Mouse (Mus musculus): ENCODE measurements around the gene Ticrr. TPM values are rescaled to one million over a fixed set of nuclear protein-coding genes. Genes with fewer than 3 reads are reported as not detected.

Ticrr gene
- polyA plus RNA-seq, 1 experiment from 2014 or later, result 12.7 TPM

DNA sequence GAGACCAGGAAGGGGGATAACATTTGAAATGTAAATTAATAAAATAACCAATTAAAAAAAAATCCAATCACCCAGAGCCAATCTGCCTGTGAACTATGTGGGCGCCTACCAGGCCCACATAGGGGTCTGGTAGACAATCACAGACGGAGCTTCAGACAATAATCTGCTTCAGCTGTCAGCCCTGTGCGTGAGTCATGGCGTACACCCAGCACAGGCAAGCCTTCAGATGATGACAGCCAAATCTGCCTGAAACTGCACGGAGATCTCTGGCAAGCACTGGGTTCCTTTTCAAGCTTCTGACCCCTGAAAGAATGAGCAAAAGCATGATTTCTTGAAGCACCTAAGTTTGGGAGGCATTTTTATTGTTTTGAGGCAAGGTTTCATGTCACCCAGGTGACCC, 33.8 kb upstream of the Ticrr start:
- no peak overlapping the region for H3K27ac ChIP-seq (ENCODE audit: low read length)
- H3K36me3 ChIP-seq (ENCODE audit: control insufficient read depth, insufficient read depth, low read length), result no peaks in the 10 kb centered on the region
- no peaks in the 10 kb centered on the region for H3K4me1 ChIP-seq (ENCODE audit: control insufficient read depth, insufficient read depth, low read length)
- no peaks in the 10 kb centered on the region for H3K9me3 ChIP-seq (ENCODE audit: control insufficient read depth, low read depth, low read length)
- 77% methylated on average over 5 of the region's 5 CpGs for WGBS
- H3K27me3 ChIP-seq (ENCODE audit: control insufficient read depth, insufficient read depth, low read length), result no peaks in the 10 kb centered on the region
- no peak overlapping the region for H3K4me2 ChIP-seq (replicated peaks; ENCODE audit: low read depth, low read length)
- H3K9ac ChIP-seq (replicated peaks; ENCODE audit: low read depth, low read length), result no peak overlapping the region
- ATAC-seq (ENCODE audit: insufficient number of reproducible peaks, insufficient read depth, low FRiP score, low read depth), result no peak
- no peak overlapping the region for H3K4me3 ChIP-seq (ENCODE audit: low read depth, low read length)

DNA sequence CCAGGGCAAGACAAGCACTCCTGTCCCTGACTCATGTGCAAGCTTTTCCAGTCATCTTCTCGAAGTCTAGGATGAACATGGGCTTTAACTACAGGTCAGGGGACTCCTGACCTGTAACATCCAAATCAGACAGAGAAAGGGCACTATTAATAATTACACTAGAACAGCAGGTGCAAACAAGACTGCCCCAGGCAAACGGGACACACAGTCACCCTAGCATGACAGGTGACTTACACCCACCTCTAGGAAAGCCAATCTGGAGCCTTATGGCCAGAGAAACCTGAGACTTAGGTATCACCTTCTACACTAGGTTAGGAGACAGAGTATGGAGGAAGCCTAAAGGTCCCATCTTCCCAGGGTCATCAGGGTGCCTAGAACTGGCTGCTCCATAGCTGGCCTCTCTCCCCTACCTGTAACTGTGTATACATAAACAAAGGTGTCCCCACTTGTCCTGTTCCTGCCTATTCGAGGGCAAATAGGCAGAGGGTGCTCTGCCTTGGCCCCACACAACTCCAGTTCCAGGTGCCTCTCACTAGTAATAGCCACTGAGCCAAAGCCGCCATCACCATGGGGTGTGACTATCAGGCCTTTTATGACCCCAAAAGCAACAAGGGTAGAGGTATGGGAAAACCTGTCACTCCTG, 31.6 kb upstream of the Ticrr start:
- ATAC-seq (ENCODE audit: insufficient number of reproducible peaks, insufficient read depth, low FRiP score, low read depth), result no peak
- H3K4me2 ChIP-seq (replicated peaks; ENCODE audit: low read depth, low read length), result no peak overlapping the region
- no peak overlapping the region for H3K9ac ChIP-seq (replicated peaks; ENCODE audit: low read depth, low read length)
- 56% methylated on average over 4 of the region's 4 CpGs for WGBS
- H3K4me1 ChIP-seq (ENCODE audit: control insufficient read depth, insufficient read depth, low read length), result no peaks in the 10 kb centered on the region
- no peaks in the 10 kb centered on the region for H3K27me3 ChIP-seq (ENCODE audit: control insufficient read depth, insufficient read depth, low read length)
- no peaks in the 10 kb centered on the region for H3K9me3 ChIP-seq (ENCODE audit: control insufficient read depth, low read depth, low read length)
- no peak overlapping the region for H3K4me3 ChIP-seq (ENCODE audit: low read depth, low read length)
- no peak overlapping the region for H3K27ac ChIP-seq (ENCODE audit: low read length)
- H3K36me3 ChIP-seq (ENCODE audit: control insufficient read depth, insufficient read depth, low read length), result no peaks in the 10 kb centered on the region

DNA sequence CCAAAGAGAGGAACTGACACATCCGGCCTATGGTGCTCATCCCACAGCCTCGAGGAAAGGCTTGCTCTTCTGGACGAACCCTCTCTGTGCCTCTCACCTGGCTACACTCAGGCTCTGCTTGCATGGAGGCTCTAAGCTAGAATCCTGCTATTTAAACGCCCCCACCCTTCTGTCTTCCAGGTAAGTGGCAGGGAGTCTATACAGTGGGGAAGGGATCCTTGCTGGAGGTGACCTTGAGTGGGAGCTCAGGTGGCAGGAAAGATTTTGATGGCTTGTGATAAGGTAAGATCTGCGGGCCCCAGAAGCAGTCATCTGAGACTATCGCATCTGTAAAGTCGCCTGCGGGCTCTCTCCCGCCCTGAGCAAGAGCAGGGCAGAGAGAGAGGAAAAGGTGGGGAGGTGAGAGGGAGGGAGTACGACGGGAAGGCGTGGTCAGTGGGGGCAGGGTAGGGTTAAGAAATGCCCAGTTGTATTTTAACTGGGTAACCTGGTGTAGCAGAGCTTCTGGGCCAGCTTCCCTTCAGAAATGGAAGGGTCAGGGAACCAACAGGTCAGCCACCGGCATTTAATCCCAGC, 28.1 kb upstream of the Ticrr start:
- Histone ChIP-seq H3K27me3 (ENCODE audit: control insufficient read depth, insufficient read depth, low read length) (no peaks in the 10 kb centered on the region), H3K9ac (replicated peaks; ENCODE audit: low read depth, low read length) (no peak overlapping the region), H3K4me3 (ENCODE audit: low read depth, low read length) (no peak overlapping the region), H3K27ac (ENCODE audit: low read length) (no peak overlapping the region), H3K4me1 (ENCODE audit: control insufficient read depth, insufficient read depth, low read length) (no peaks in the 10 kb centered on the region), H3K4me2 (replicated peaks; ENCODE audit: low read depth, low read length) (no peak overlapping the region), H3K9me3 (ENCODE audit: control insufficient read depth, low read depth, low read length) (no peaks in the 10 kb centered on the region), H3K36me3 (ENCODE audit: control insufficient read depth, insufficient read depth, low read length) (no peaks in the 10 kb centered on the region)
- 30% methylated on average over 13 of the region's 13 CpGs for WGBS
- no peak for ATAC-seq (ENCODE audit: insufficient number of reproducible peaks, insufficient read depth, low FRiP score, low read depth)

DNA sequence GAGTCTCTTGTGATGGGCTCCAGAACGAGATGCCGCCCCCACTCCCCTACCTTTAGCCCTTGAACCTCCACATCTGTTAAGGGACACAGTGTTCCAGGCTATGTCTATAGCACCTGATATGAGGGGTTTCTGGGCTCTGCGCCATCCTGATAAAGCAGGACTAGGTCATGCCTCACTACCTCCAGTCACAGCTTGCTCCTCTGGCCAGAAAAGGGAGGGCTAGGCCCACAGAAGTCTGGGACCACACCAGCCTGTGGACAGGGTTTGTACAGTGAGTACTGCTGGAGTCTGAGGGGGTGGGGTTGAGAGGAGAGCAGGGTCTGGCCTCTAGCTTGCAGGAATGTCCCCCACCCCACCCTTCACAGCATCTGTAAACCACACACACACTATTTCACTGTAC, 12.8 kb upstream of the Ticrr start:
- H3K4me3 ChIP-seq (ENCODE audit: low read depth, low read length), result no peak overlapping the region
- H3K27ac ChIP-seq (ENCODE audit: low read length), result no peak overlapping the region
- H3K27me3 ChIP-seq (ENCODE audit: control insufficient read depth, insufficient read depth, low read length), result no peaks in the 10 kb centered on the region
- no peak overlapping the region for H3K4me2 ChIP-seq (replicated peaks; ENCODE audit: low read depth, low read length)
- no peaks in the 10 kb centered on the region for H3K4me1 ChIP-seq (ENCODE audit: control insufficient read depth, insufficient read depth, low read length)
- H3K36me3 ChIP-seq (ENCODE audit: control insufficient read depth, insufficient read depth, low read length), result no peaks in the 10 kb centered on the region
- ATAC-seq (ENCODE audit: insufficient number of reproducible peaks, insufficient read depth, low FRiP score, low read depth), result no peak
- no peaks in the 10 kb centered on the region for H3K9me3 ChIP-seq (ENCODE audit: control insufficient read depth, low read depth, low read length)
- WGBS, result 95% methylated on average over 3 of the region's 3 CpGs
- H3K9ac ChIP-seq (replicated peaks; ENCODE audit: low read depth, low read length), result no peak overlapping the region

DNA sequence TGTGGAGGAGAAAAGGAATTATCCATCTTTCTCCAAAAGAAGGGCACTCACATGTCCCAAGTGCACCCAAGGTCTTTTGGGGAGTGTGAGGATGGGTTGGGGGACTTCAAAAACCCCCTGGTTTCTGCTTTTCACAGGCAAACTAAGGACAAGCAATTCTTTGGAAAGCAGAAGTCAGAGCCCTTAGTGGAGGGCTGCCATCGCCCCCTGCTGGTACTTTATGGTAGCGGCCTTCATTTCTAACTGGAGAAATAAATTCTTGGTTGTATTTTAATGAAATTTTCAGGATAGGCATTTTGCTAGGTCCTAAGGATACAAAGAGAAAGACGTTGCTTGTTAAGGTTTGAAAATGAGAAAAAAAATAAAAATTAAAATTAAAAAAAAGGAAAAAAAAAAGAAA, 11.0 kb upstream of the Ticrr start:
- WGBS, result 7% methylated on average over 3 of the region's 3 CpGs
- H3K4me3 ChIP-seq (ENCODE audit: low read depth, low read length), result no peak overlapping the region
- H3K36me3 ChIP-seq (ENCODE audit: control insufficient read depth, insufficient read depth, low read length), result no peaks in the 10 kb centered on the region
- no peak overlapping the region for H3K9ac ChIP-seq (replicated peaks; ENCODE audit: low read depth, low read length)
- H3K4me1 ChIP-seq (ENCODE audit: control insufficient read depth, insufficient read depth, low read length), result no peaks in the 10 kb centered on the region
- no peak for ATAC-seq (ENCODE audit: insufficient number of reproducible peaks, insufficient read depth, low FRiP score, low read depth)
- no peaks in the 10 kb centered on the region for H3K27me3 ChIP-seq (ENCODE audit: control insufficient read depth, insufficient read depth, low read length)
- no peak overlapping the region for H3K4me2 ChIP-seq (replicated peaks; ENCODE audit: low read depth, low read length)
- H3K27ac ChIP-seq (ENCODE audit: low read length), result no peak overlapping the region
- H3K9me3 ChIP-seq (ENCODE audit: control insufficient read depth, low read depth, low read length), result no peaks in the 10 kb centered on the region

DNA sequence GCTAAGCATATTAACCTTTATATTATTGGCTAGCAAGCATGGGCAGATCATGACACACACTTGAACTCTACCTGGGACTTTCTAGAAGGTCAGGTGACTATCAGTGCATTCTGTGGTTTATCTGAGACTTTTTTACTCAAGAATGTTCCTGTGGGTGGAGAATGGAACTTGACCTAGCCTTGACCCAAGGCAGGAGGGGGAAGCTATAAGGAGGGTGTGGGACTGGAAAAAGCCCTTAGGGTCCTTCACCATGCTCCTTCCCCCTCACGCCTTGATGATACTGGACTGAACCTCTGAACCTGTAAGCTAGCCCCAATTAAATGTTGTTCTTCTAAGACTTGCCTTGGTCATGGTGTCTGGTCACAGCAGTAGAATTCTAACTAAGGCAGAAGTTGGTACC, 5.8 kb upstream of the Ticrr start:
- Histone ChIP-seq H3K4me1 (ENCODE audit: control insufficient read depth, insufficient read depth, low read length) (no peaks in the 10 kb centered on the region), H3K27ac (ENCODE audit: low read length) (no peak overlapping the region), H3K9ac (replicated peaks; ENCODE audit: low read depth, low read length) (no peak overlapping the region), H3K27me3 (ENCODE audit: control insufficient read depth, insufficient read depth, low read length) (no peaks in the 10 kb centered on the region), H3K4me3 (ENCODE audit: low read depth, low read length) (no peak overlapping the region), H3K9me3 (ENCODE audit: control insufficient read depth, low read depth, low read length) (no peaks in the 10 kb centered on the region), H3K36me3 (ENCODE audit: control insufficient read depth, insufficient read depth, low read length) (no peaks in the 10 kb centered on the region), H3K4me2 (replicated peaks; ENCODE audit: low read depth, low read length) (no peak overlapping the region)
- 83% methylated on average over 1 of the region's 1 CpGs for WGBS
- no peak for ATAC-seq (ENCODE audit: insufficient number of reproducible peaks, insufficient read depth, low FRiP score, low read depth)

DNA sequence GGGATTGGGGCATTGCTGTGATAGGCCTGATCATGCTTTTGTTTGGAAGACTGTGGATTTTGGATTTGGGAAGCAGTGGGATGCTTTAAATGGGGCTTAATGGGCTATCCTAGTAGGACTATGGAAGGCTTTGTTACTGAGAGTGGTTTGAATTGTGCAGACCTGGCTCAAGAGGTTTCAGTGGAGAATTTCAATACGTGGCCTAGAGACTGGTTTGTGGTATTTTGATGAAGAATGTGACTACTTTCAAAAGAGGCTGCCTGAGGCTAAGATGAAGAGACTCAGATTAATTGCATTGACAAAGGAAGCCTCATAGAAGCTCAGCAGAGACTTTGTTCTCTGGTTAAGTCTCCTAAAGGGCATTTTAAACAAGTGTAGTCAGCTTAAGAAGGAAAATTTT, 5.4 kb upstream of the Ticrr start:
- no peak overlapping the region for H3K9ac ChIP-seq (replicated peaks; ENCODE audit: low read depth, low read length)
- ATAC-seq (ENCODE audit: insufficient number of reproducible peaks, insufficient read depth, low FRiP score, low read depth), result no peak
- H3K9me3 ChIP-seq (ENCODE audit: control insufficient read depth, low read depth, low read length), result no peaks in the 10 kb centered on the region
- H3K27me3 ChIP-seq (ENCODE audit: control insufficient read depth, insufficient read depth, low read length), result no peaks in the 10 kb centered on the region
- H3K4me3 ChIP-seq (ENCODE audit: low read depth, low read length), result no peak overlapping the region
- no peaks in the 10 kb centered on the region for H3K4me1 ChIP-seq (ENCODE audit: control insufficient read depth, insufficient read depth, low read length)
- H3K27ac ChIP-seq (ENCODE audit: low read length), result no peak overlapping the region
- H3K4me2 ChIP-seq (replicated peaks; ENCODE audit: low read depth, low read length), result no peak overlapping the region
- no peaks in the 10 kb centered on the region for H3K36me3 ChIP-seq (ENCODE audit: control insufficient read depth, insufficient read depth, low read length)
- 39% methylated on average over 1 of the region's 1 CpGs for WGBS

DNA sequence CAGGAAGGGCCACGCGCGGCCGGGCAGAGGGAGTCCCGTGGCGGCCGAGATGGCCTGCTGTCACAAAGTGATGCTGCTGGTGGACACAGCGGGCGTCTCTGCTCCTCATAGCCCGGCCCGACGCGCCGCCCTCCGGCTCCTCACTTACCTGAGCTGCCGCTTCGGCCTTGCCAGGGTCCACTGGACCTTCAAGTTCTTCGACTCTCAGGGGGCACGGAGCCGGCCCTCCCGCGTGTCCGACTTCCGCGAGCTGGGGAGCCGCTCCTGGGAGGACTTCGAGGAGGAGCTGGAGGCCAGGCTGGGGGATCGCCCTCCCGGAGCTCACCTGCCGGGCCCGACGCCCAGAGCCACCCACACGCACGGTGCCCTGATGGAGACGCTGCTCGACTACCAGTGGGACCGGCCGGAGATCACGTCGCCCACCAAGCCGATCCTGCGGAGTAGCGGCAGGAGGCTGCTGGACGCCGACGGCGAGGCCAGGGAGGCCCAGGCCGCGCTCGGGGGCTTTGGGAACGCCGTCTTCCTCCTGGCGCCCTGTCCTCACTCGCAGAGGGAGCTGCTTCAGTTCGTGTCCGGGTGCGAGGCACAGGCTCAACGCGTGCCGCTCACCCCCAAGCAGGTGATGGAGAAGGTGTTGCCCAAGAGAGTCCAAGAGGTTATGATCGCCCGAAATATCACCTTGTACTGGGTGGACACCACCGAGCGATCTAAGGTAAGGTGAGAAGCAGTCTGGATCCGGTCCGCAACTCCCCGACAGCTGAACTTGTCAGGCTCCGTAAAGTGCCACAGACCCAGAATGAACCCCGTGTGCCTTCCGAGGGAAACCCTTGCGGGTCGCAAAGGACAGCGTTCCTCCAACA, 525 bp downstream of the Ticrr start:
- Histone ChIP-seq H3K4me2 (replicated peaks; ENCODE audit: low read depth, low read length) (peak overlapping the region; percentile 63), H3K27ac (ENCODE audit: low read length) (peak overlapping the region; percentile 1; the same call in 1 of the 2 replicates), H3K36me3 (ENCODE audit: control insufficient read depth, insufficient read depth, low read length) (no peaks in the 10 kb centered on the region), H3K4me1 (ENCODE audit: control insufficient read depth, insufficient read depth, low read length) (peaks cover 17% of the 10 kb centered on the region), H3K27me3 (ENCODE audit: control insufficient read depth, insufficient read depth, low read length) (no peaks in the 10 kb centered on the region), H3K9ac (replicated peaks; ENCODE audit: low read depth, low read length) (peak overlapping the region; percentile 78), H3K9me3 (ENCODE audit: control insufficient read depth, low read depth, low read length) (no peaks in the 10 kb centered on the region), H3K4me3 (ENCODE audit: low read depth, low read length) (peak overlapping the region; percentile 84)
- peak; percentile 0; the same call in 1 of the 2 replicates for ATAC-seq (ENCODE audit: insufficient number of reproducible peaks, insufficient read depth, low FRiP score, low read depth)
- 1% methylated on average over 73 of the region's 73 CpGs for WGBS
